Mouse (Mus musculus) kidney, embryonic 16.5 days (tissue): ENCODE data around the gene Galnt2. TPM values are rescaled to one million over a fixed set of nuclear protein-coding genes. Genes with fewer than 3 reads are reported as not detected.

Source experiments
- ATAC-seq: fragments of 200-750 bp; cut with Nextera tagmentation; 2 replicates; pipeline ENCODE4 v1.8.0; 2017; ENCODE audit warnings: moderate TSS enrichment; ENCODE audit not compliant: low FRiP score, low TSS enrichment
- H3K27ac ChIP-seq: fragments of 300-500 bp; sonication (generic); 2 replicates; pipeline ENCODE4 v1.5.1; 2014; ENCODE audit warnings: low read length
- H3K27me3 ChIP-seq: fragments of 300-500 bp; sonication (generic); 2 replicates; pipeline ENCODE4 v1.6.1; 2014; ENCODE audit warnings: low read length, control low read depth, mixed read lengths; ENCODE audit not compliant: insufficient read depth
- H3K36me3 ChIP-seq: fragments of 300-500 bp; sonication (generic); 2 replicates; pipeline ENCODE4 v1.6.1; 2014; ENCODE audit warnings: low read length, control low read depth, mixed read lengths; ENCODE audit not compliant: insufficient read depth
- H3K4me1 ChIP-seq: fragments of 300-500 bp; sonication (generic); 2 replicates; pipeline ENCODE4 v1.6.1; 2014; ENCODE audit warnings: low read length, control low read depth, mixed read lengths; ENCODE audit not compliant: insufficient read depth
- H3K4me2 ChIP-seq: fragments of 300-500 bp; sonication (generic); replicated peaks from 2 replicates; pipeline ENCODE4 v1.6.1; 2014; ENCODE audit warnings: low read depth, low read length
- H3K4me3 ChIP-seq: fragments of 300-500 bp; sonication (generic); 2 replicates; pipeline ENCODE4 v1.5.1; 2014; ENCODE audit warnings: mild to moderate bottlenecking, low read length
- H3K9ac ChIP-seq: fragments of 300-500 bp; sonication (generic); replicated peaks from 2 replicates; pipeline ENCODE4 v1.6.1; 2014; ENCODE audit warnings: low read length
- H3K9me3 ChIP-seq: fragments of 300-500 bp; sonication (generic); 2 replicates; pipeline ENCODE4 v1.6.1; 2016; ENCODE audit warnings: low read length, control low read depth
- WGBS: fragments of 180-500 bp; shearing (Covaris S2); extraction: QIAGEN DNeasy Blood & Tissue Kit; methylation state at CpG from one replicate; pipeline ENCODE4 v1.1.7; 2014; 5-methylcytosine and 5-hydroxymethylcytosine counted together
- polyA plus RNA-seq: library from polyadenylated mRNA; unstranded; fragments of >200 nt; fragmentation: Nextera tagmentation; extraction: Ambion mirVana; gene quantifications from 2 replicates; pipeline ENCODE4 v1.2.1, GENCODE M21; 2015

Gene Galnt2
- polyA plus RNA-seq, 1 experiment from 2014 or later, result 47.1 TPM

DNA sequence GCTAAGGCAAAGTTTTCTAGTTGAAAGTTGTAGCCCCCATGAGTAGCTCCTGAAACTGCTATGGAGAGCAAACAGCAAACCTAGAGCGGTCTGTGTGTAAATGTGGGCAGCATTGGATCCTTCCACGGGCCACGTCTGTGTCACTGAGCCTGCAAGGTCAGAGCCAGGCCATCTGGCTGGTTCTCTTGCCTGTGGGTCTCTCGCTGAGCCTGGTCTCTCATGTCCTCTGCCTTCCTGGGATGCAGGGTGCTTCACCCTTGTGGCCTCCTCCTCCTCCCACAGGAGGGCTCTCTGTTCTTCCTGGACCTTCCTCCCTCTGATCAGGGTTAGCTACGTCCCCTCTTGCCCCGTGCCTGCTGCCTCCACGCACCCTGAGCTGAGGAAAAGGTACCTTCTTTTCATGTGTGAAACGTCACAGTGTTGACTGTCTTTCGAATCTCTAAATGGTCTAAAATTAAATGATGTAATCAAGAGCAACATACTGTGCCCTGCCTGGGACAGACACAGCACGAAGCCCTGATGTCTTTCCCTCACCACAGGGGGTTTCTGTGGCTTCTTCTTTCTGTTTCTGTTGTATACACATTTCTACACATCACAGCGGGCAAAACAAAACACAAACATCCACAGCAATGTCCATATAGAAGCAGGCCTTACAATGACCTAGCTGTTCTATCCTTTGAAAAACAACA lies 52.6 kb downstream of the Galnt2 start:
- no peak overlapping the region for H3K9ac ChIP-seq
- no peak for ATAC-seq
- 0 out of 2 replicates have a peak overlapping the region, but pooled peaks have one; percentile 1 for H3K27ac ChIP-seq
- H3K27me3 ChIP-seq, result no peaks in the 10 kb centered on the region
- no peak overlapping the region for H3K4me3 ChIP-seq
- H3K36me3 ChIP-seq, result no peaks in the 10 kb centered on the region
- H3K4me1 ChIP-seq, result peaks cover 49% of the 10 kb centered on the region
- no peak overlapping the region for H3K4me2 ChIP-seq
- H3K9me3 ChIP-seq, result no peaks in the 10 kb centered on the region
- WGBS, result 46% methylated on average over 11 of the region's 11 CpGs

DNA sequence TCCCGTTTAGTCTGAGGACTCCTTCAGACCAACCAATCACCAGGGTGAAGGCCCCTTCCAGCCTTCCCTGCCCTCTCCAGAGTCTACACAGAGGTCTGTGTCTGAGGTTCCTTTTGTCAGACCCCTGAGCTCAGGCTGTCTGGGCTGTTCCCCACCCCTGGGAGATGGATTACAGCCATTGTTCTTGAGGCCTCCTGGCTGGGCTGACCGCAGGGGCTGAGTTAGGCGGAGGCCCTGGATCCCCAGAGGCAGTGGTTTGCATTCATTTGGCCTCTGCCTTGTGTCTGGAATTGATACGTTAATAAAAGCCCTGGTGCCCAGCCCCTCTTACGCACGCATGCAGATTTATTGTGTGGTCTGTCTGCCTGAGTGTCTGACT lies 53.1 kb downstream of the Galnt2 start:
- Histone ChIP-seq H3K9ac (0 out of 2 replicates have a peak overlapping the region, but pooled peaks have one; percentile 6), H3K36me3 (no peaks in the 10 kb centered on the region), H3K27me3 (no peaks in the 10 kb centered on the region), H3K27ac (peak overlapping the region; percentile 1; the same call in 1 of the 2 replicates), H3K4me3 (no peak overlapping the region), H3K4me2 (no peak overlapping the region), H3K4me1 (peaks cover 49% of the 10 kb centered on the region), H3K9me3 (no peaks in the 10 kb centered on the region)
- no peak for ATAC-seq
- 26% methylated on average over 6 of the region's 6 CpGs for WGBS

GRCm38 (mm10) chr8:124284984-124285576 lies 53.9 kb downstream of the Galnt2 start:
- H3K9me3 ChIP-seq, result no peaks in the 10 kb centered on the region
- H3K27ac ChIP-seq, result peak overlapping the region; percentile 4
- H3K36me3 ChIP-seq, result no peaks in the 10 kb centered on the region
- peak; percentile 35; the same call in 1 of the 2 replicates for ATAC-seq
- H3K4me1 ChIP-seq, result peaks cover 49% of the 10 kb centered on the region
- H3K4me2 ChIP-seq, result no peak overlapping the region
- no peaks in the 10 kb centered on the region for H3K27me3 ChIP-seq
- 40% methylated on average over 9 of the region's 9 CpGs for WGBS
- H3K4me3 ChIP-seq, result no peak overlapping the region
- H3K9ac ChIP-seq, result no peak overlapping the region

- ATAC-seq, result 0 out of 2 replicates have a peak, but pooled peaks have one; percentile 20
- H3K9ac ChIP-seq, result no peak overlapping the region
These were observed 55.4 kb downstream of the Galnt2 start for GRCm38 (mm10) chr8:124286461-124287124.

DNA sequence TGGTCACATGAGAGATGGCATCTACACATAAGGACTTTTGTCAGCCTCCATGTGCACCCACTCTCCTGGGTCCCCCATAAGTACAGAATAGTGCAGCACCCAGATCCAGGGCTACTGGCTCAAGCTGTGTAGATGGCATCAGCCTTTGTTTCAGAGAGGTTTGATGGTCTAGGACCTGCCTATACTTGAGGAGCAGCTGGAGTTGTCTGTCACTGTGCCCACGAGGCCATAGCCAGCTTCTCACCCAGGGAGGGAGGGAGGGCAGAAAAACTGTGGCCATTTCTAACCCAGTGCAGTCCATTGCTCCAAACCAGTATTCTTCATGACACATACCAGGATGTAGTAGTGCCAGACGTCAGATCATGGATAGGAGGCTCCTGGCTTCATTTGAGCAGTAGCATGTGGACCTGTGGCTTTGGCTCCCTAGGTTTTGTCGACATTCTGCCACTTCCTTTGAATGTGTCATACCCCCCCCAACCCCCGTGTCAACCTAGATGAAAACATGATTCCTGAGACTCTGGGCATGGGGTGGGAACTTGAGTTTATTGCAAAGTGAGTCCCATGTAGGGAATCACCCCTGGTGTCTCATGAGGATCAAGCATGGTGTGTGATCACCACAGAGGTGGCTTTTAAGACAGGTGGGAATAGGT lies 57.1 kb downstream of the Galnt2 start:
- Histone ChIP-seq H3K4me2 (no peak overlapping the region), H3K9me3 (no peaks in the 10 kb centered on the region), H3K4me1 (peaks cover 39% of the 10 kb centered on the region), H3K9ac (no peak overlapping the region), H3K4me3 (no peak overlapping the region), H3K27ac (no peak overlapping the region), H3K27me3 (no peaks in the 10 kb centered on the region), H3K36me3 (no peaks in the 10 kb centered on the region)
- 80% methylated on average over 4 of the region's 4 CpGs for WGBS
- ATAC-seq, result no peak

More at GRCm38 (mm10) chr8:124286461-124287124, 55.4 kb downstream of the Galnt2 start:
- no peaks in the 10 kb centered on the region for H3K36me3 ChIP-seq
- no peak overlapping the region for H3K4me3 ChIP-seq
- H3K4me1 ChIP-seq, result peaks cover 49% of the 10 kb centered on the region
- H3K27me3 ChIP-seq, result no peaks in the 10 kb centered on the region
- 61% methylated on average over 4 of the region's 4 CpGs for WGBS
- H3K9me3 ChIP-seq, result no peaks in the 10 kb centered on the region
- no peak overlapping the region for H3K27ac ChIP-seq
- H3K4me2 ChIP-seq, result no peak overlapping the region

DNA sequence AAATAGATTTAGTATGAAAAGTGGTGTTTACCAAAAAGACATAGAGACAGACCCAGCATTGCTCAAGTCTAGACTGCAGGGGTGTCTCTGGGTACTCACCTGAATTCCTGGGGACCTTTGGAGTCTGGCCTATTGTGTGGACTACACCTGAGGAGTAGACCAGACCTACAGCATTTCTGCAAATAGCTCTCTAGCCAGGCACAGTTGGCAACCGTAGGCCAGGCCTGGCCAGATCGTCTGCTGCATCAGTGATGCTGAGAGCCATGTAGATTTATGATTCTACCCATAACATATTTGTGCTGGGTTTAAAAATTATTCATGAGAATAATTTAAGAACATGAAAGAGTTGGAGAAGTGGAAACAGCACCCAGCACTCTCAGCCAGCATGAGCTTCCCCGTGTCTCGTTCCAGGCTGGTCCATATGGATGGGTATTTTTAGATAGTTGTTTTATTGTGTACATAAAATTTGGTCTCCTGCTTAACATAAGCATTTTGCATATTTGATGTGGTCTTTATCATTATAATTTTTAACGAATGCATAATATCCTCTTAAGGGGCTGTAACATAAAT lies 58.4 kb downstream of the Galnt2 start:
- no peak overlapping the region for H3K27ac ChIP-seq
- no peaks in the 10 kb centered on the region for H3K9me3 ChIP-seq

GRCm38 (mm10) chr8:124290911-124291691 lies 59.9 kb downstream of the Galnt2 start:
- no peaks in the 10 kb centered on the region for H3K9me3 ChIP-seq
- no peaks in the 10 kb centered on the region for H3K36me3 ChIP-seq
- H3K4me2 ChIP-seq, result no peak overlapping the region
- WGBS, result 89% methylated on average over 9 of the region's 9 CpGs
- no peaks in the 10 kb centered on the region for H3K27me3 ChIP-seq
- no peak overlapping the region for H3K27ac ChIP-seq
- no peak overlapping the region for H3K4me3 ChIP-seq
- H3K4me1 ChIP-seq, result peaks cover 27% of the 10 kb centered on the region
- no peak overlapping the region for H3K9ac ChIP-seq
- ATAC-seq, result 0 out of 2 replicates have a peak, but pooled peaks have one; percentile 29

More for the DNA sequence above, 58.4 kb downstream of the Galnt2 start:
- Histone ChIP-seq H3K4me1 (peaks cover 34% of the 10 kb centered on the region), H3K9ac (no peak overlapping the region), H3K4me2 (no peak overlapping the region), H3K36me3 (no peaks in the 10 kb centered on the region), H3K27me3 (no peaks in the 10 kb centered on the region), H3K4me3 (no peak overlapping the region)
- no peak for ATAC-seq
- 87% methylated on average over 5 of the region's 5 CpGs for WGBS

DNA sequence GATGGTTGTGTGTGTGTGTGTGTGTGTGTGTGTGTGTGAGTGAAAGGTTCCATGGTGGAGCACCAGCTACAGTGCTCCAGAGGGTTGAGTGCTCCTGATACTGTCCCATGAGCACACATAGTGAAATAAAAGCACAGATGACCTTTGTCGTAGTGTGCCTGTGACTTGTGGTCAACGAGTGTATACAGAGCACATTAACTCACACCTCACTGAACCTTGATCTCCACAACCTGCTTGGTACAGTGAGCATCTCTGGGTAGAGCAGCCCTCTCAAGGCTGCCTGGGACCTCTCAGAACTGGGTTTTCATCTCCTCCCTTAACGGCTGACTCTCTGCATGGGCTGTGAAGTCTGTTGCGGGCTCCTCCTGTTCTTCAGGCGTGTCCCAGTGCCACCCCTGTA lies 60.5 kb downstream of the Galnt2 start:
- Histone ChIP-seq H3K4me1 (peaks cover 21% of the 10 kb centered on the region), H3K4me2 (no peak overlapping the region), H3K4me3 (no peak overlapping the region), H3K36me3 (no peaks in the 10 kb centered on the region), H3K9me3 (no peaks in the 10 kb centered on the region), H3K9ac (no peak overlapping the region), H3K27ac (no peak overlapping the region), H3K27me3 (no peaks in the 10 kb centered on the region)
- no peak for ATAC-seq
- 72% methylated on average over 5 of the region's 5 CpGs for WGBS

- Histone ChIP-seq H3K36me3 (no peaks in the 10 kb centered on the region), H3K4me2 (no peak overlapping the region), H3K9ac (no peak overlapping the region), H3K4me3 (no peak overlapping the region), H3K27ac (no peak overlapping the region), H3K27me3 (no peaks in the 10 kb centered on the region), H3K9me3 (no peaks in the 10 kb centered on the region), H3K4me1 (peaks cover 15% of the 10 kb centered on the region)
- 81% methylated on average over 9 of the region's 9 CpGs for WGBS
- ATAC-seq, result no peak
These were observed 61.8 kb downstream of the Galnt2 start for GRCm38 (mm10) chr8:124292965-124293364.
